Mouse (Mus musculus) T-helper 17 cell (primary cell): Measurements from ENCODE around the gene Dpf3.

ENCODE experiments used
- in situ Hi-C, 2 experiments: fragments of 300-600 bp; cut with MboI, MseI; formaldehyde crosslinking; loops; 1 replicate in 1 of 2; 2 replicates in 1 of 2; pipeline ENCODE4 v1.15.1; 2025; ENCODE audit warnings: high pct_unique_total_duplicates in 2 of 2

Gene Dpf3

GRCm38 (mm10) chr12:83301616-83302319 lies 185.7 kb downstream of the Dpf3 start:
- in situ Hi-C loops = no loop called here

GRCm38 (mm10) chr12:83298358-83298757 lies 189.2 kb downstream of the Dpf3 start:
- in situ Hi-C loops = no loop called here

- in situ Hi-C loops = no loop called here
Measured at GRCm38 (mm10) chr12:83295031-83295430, 192.5 kb downstream of the Dpf3 start.

GRCm38 (mm10) chr12:83291915-83292314 lies 195.6 kb downstream of the Dpf3 start:
- in situ Hi-C loops = no loop called here

- in situ Hi-C loops = no loop called here
Measured at GRCm38 (mm10) chr12:83286496-83287492, 200.7 kb downstream of the Dpf3 start.

- in situ Hi-C loops = no loop called here
Measured at GRCm38 (mm10) chr12:83283591-83284320, 203.8 kb downstream of the Dpf3 start.

- in situ Hi-C loops = no loop called here
Measured at GRCm38 (mm10) chr12:83277537-83278441, 209.7 kb downstream of the Dpf3 start.

- in situ Hi-C loops = no loop called here
Measured at GRCm38 (mm10) chr12:83271215-83271614, 216.3 kb downstream of the Dpf3 start.

GRCm38 (mm10) chr12:83268504-83268922 lies 219.0 kb downstream of the Dpf3 start:
- in situ Hi-C loops = no loop called here

GRCm38 (mm10) chr12:83260540-83260939 lies 227.0 kb downstream of the Dpf3 start:
- in situ Hi-C loops = no loop called here

GRCm38 (mm10) chr12:83254399-83254798 lies 233.1 kb downstream of the Dpf3 start:
- in situ Hi-C loops = no loop called here

- in situ Hi-C loops = no loop called here
Measured at GRCm38 (mm10) chr12:83249066-83249465, 238.4 kb downstream of the Dpf3 start.

- in situ Hi-C loops = no loop called here
Measured at GRCm38 (mm10) chr12:83248636-83249035, 238.9 kb downstream of the Dpf3 start.

- in situ Hi-C loops = no loop called here
Measured at GRCm38 (mm10) chr12:83247669-83248068, 239.8 kb downstream of the Dpf3 start.

GRCm38 (mm10) chr12:83241022-83241421 lies 246.5 kb downstream of the Dpf3 start:
- in situ Hi-C loops = no loop called here

- in situ Hi-C loops = no loop called here
Measured at GRCm38 (mm10) chr12:83240571-83240970, 246.9 kb downstream of the Dpf3 start.

- in situ Hi-C loops = no loop called here
Measured at GRCm38 (mm10) chr12:83235781-83236180, 251.7 kb downstream of the Dpf3 start.

- in situ Hi-C loops = no loop called here
Measured at GRCm38 (mm10) chr12:83234981-83235380, 252.5 kb downstream of the Dpf3 start.

GRCm38 (mm10) chr12:83233651-83234050 lies 253.9 kb downstream of the Dpf3 start:
- in situ Hi-C loops = no loop called here

- in situ Hi-C loops = no loop called here
Measured at GRCm38 (mm10) chr12:83232916-83233315, 254.6 kb downstream of the Dpf3 start.

GRCm38 (mm10) chr12:83231258-83231657 lies 256.3 kb downstream of the Dpf3 start:
- in situ Hi-C loops = no loop called here
